Mouse (Mus musculus): ENCODE results near the gene Cnih3. TPM values are rescaled to one million over a fixed set of nuclear protein-coding genes. Genes with fewer than 3 reads are reported as not detected.

Gene Cnih3
- polyA plus RNA-seq (2017; shearing (Covaris generic)), result not detected

GRCm38 (mm10) chr1:181352367-181353199 lies at the start of gene Cnih3:
TSS of gene Cnih3 (plus strand) at chr1:181352628.

Other genes starting within 250 kb of the Cnih3 start
- gene Nvl, start 208.4 kb upstream of the Cnih3 start, polyA plus RNA-seq (2017; shearing (Covaris generic)), result 26.7 TPM
- 46.0 TPM for gene Cnih4, start 207.9 kb upstream of the Cnih3 start, polyA plus RNA-seq (2017; shearing (Covaris generic))
- gene Wdr26, start 140.6 kb upstream of the Cnih3 start, polyA plus RNA-seq (2017; shearing (Covaris generic)), result 102 TPM
- gene Ccdc121, start 158.8 kb downstream of the Cnih3 start, polyA plus RNA-seq (2017; shearing (Covaris generic)), result not detected
- gene Dnah14, start 223.9 kb downstream of the Cnih3 start, polyA plus RNA-seq (2017; shearing (Covaris generic)), result 2.0 TPM

Measured in naive thymus-derived CD4-positive, alpha-beta T cell, adult 5 months (primary cell).